Mouse (Mus musculus): ENCODE measurements around the gene Gm21425.
"Not testable (repeated sequence)": the region's sequence is repeated elsewhere in the genome, so short reads cannot be mapped to it uniquely, and the experiment has no call there.

The Gm21425 gene

GRCm38 (mm10) chrY:13161668-13162067 is at the start of gene Gm21425:
Gm21425 (plus strand) TSS chrY:13161968.
- DNase-seq (ENCODE audit: low read depth, low spot score) = not testable (repeated sequence)

GRCm38 (mm10) chrY:13133392-13133791 is 28.4 kb upstream of the Gm21425 start, which contains the start of gene Gm21891:
Gm21891 (minus strand) TSS chrY:13133492.
- not testable (repeated sequence) for DNase-seq (ENCODE audit: low read depth, low spot score)
